Mouse (Mus musculus) testis, adult 2 months (tissue): ENCODE results near the gene Mrgprf. TPM values are rescaled to one million over a fixed set of nuclear protein-coding genes. Genes with fewer than 3 reads are reported as not detected.

Experiments used
- H3K27ac ChIP-seq: fragments of 200-500 bp; 2 replicates; pipeline ENCODE4 v1.5.1; 2012; ENCODE audit warnings: low read depth, low read length; ENCODE audit not compliant: control insufficient read depth, insufficient read depth
- H3K27me3 ChIP-seq: fragments of 200-500 bp; 2 replicates; pipeline ENCODE4 v1.6.1; 2012; ENCODE audit warnings: mild to moderate bottlenecking, low read length, moderate library complexity; ENCODE audit not compliant: control insufficient read depth, insufficient read depth
- H3K36me3 ChIP-seq: fragments of 200-500 bp; 2 replicates; pipeline ENCODE4 v1.6.1; 2012; ENCODE audit warnings: mild to moderate bottlenecking, low read length; ENCODE audit not compliant: control insufficient read depth, insufficient read depth
- H3K4me1 ChIP-seq: fragments of 200-500 bp; 2 replicates; pipeline ENCODE4 v1.6.1; 2012; ENCODE audit warnings: low read length; ENCODE audit not compliant: control insufficient read depth, insufficient read depth
- H3K4me3 ChIP-seq: fragments of 200-500 bp; 2 replicates; pipeline ENCODE4 v1.5.1; 2012; ENCODE audit warnings: low read depth, mild to moderate bottlenecking, low read length, moderate library complexity, mixed read lengths; ENCODE audit not compliant: control insufficient read depth
- CTCF ChIP-seq: fragments of 200-500 bp; IDR thresholded peaks from 2 replicates; pipeline ENCODE4 v1.5.1; 2012; ENCODE audit warnings: low read depth, mild to moderate bottlenecking, inconsistent platforms, low read length, moderate library complexity; ENCODE audit not compliant: control insufficient read depth, insufficient read depth, insufficient replicate concordance
- POLR2A ChIP-seq: fragments of 200-500 bp; IDR thresholded peaks from 2 replicates; pipeline ENCODE4 v1.6.1; 2012; ENCODE audit warnings: low read depth, mild to moderate bottlenecking, inconsistent platforms, low read length, moderate library complexity; ENCODE audit not compliant: control insufficient read depth
- polyA plus RNA-seq: library from polyadenylated mRNA; depleted of rRNA; stranded (reverse); fragments of >200 nt; gene quantifications from 2 replicates; pipeline ENCODE4 v1.2.3, GENCODE M21; 2012

Mrgprf gene
- polyA plus RNA-seq, 1 experiment = 1.1 TPM

- TF ChIP-seq POLR2A (no peak), CTCF (no peak)
- Histone ChIP-seq H3K4me1 (no peaks in the 10 kb centered on the region), H3K27me3 (no peaks in the 10 kb centered on the region), H3K4me3 (no peak overlapping the region), H3K36me3 (no peaks in the 10 kb centered on the region), H3K27ac (no peak overlapping the region)
Observed at GRCm38 (mm10) chr7:145329982-145330381, 29.4 kb downstream of the Mrgprf start.

- Histone ChIP-seq H3K4me3 (no peak overlapping the region), H3K27ac (no peak overlapping the region), H3K4me1 (no peaks in the 10 kb centered on the region), H3K27me3 (no peaks in the 10 kb centered on the region), H3K36me3 (no peaks in the 10 kb centered on the region)
- TF ChIP-seq CTCF (no peak), POLR2A (no peak)
Observed at GRCm38 (mm10) chr7:145330641-145331040, 30.0 kb downstream of the Mrgprf start.

DNA sequence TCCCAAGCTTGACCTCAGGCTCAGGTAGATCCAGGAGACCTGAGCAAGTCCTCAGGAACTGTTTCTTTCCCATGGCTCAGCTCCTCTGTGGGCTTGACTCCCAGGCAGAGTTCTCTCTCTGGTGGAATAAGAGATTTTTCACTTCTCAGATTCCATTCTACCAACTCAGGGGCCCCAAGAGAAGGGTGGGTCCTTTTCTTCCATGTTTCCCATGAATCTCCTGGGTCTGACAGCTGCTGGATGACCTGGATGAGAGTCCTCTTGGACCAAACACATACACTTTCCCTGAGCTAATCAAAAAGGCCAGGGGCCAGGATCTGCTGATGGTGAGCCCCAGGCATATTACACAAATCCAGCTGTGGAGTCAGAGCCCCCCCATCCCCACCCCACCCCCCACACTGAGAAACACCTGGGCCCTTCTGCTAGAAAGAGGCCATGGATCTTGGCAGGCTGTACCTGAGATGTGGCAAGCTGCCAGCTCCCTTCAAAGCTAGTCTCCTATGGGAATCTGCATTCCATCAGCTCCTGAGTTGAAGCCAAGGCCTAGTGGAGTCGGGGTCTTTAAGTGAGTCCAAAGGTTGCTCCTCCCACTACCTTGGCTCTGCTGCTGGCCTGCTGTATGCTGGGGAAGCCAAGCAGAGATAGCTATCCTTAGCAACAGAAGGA lies 31.9 kb downstream of the Mrgprf start:
- no peaks in the 10 kb centered on the region for H3K4me1 ChIP-seq
- H3K36me3 ChIP-seq = no peaks in the 10 kb centered on the region
- no peak overlapping the region for H3K4me3 ChIP-seq
- H3K27me3 ChIP-seq = no peaks in the 10 kb centered on the region
- TF ChIP-seq POLR2A = no peak
- TF ChIP-seq CTCF = no peak
- H3K27ac ChIP-seq = no peak overlapping the region

DNA sequence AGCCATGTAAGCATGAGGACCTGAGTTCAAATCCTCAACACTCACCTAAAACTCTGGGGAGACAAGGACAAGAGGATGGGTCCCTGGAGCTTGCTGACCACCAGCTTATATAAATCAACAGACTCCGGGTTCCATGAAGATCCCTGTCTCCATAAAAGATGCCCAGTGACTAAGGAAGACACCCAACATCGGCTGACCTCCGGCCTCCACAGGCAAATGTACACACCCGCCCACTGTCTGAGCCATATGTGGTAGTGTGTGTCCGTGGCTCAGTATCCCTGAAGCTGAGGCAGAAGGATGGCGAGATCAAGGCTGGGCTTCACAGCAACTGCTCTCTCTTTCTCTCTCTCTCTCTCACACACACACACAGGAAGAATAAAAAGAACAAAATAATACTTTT lies 33.3 kb downstream of the Mrgprf start:
- no peak overlapping the region for H3K4me3 ChIP-seq
- TF ChIP-seq POLR2A (no peak), CTCF (no peak)
- H3K36me3 ChIP-seq = no peaks in the 10 kb centered on the region
- H3K4me1 ChIP-seq = no peaks in the 10 kb centered on the region
- H3K27ac ChIP-seq = no peak overlapping the region
- H3K27me3 ChIP-seq = no peaks in the 10 kb centered on the region

GRCm38 (mm10) chr7:145334428-145335027 lies 33.9 kb downstream of the Mrgprf start:
- H3K4me1 ChIP-seq = no peaks in the 10 kb centered on the region
- H3K36me3 ChIP-seq = no peaks in the 10 kb centered on the region
- H3K4me3 ChIP-seq = no peak overlapping the region
- H3K27ac ChIP-seq = no peak overlapping the region
- H3K27me3 ChIP-seq = no peaks in the 10 kb centered on the region
- TF ChIP-seq POLR2A (no peak), CTCF (no peak)

- no peak overlapping the region for H3K27ac ChIP-seq
- TF ChIP-seq CTCF (no peak), POLR2A (no peak)
- H3K4me1 ChIP-seq = no peaks in the 10 kb centered on the region
- no peaks in the 10 kb centered on the region for H3K36me3 ChIP-seq
- H3K27me3 ChIP-seq = no peaks in the 10 kb centered on the region
- H3K4me3 ChIP-seq = no peak overlapping the region
Observed at GRCm38 (mm10) chr7:145335199-145335598, 34.6 kb downstream of the Mrgprf start.

DNA sequence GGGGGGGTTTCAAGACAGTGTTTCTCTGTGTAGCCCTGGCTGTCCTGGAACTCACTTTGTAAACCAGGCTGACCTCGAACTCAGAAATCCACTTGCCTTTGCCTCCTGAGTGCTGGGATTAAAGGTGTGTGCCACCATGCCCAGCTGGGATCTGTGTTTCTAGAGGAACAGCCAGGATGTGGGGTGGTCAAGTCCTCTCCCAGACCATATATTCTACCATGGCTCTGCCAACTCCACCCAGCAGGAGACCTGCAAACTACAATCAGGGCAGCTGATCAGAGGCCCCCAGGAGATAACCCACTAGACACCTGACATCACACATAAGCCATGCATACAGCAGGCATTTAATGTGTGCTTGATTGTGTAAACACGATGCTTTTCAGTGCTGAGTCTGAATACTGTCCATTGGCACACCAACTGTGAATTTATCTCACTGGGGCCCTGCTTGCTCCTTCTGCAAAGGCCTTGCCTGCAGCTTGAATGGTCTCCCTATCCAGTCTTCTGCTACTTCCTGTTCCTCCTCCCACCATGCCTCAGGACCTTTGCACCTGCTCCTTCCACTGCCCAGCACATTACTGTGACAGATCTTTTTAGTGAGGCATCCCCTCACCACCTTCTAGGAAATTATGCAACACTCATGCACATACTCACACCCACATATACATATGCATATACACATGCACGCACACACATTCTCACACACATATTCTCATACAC lies 35.1 kb downstream of the Mrgprf start:
- TF ChIP-seq CTCF (no peak), POLR2A (no peak)
- H3K36me3 ChIP-seq = no peaks in the 10 kb centered on the region
- H3K4me1 ChIP-seq = no peaks in the 10 kb centered on the region
- H3K27me3 ChIP-seq = no peaks in the 10 kb centered on the region
- H3K4me3 ChIP-seq = no peak overlapping the region
- no peak overlapping the region for H3K27ac ChIP-seq
